Mouse (Mus musculus): ENCODE data around the gene Prpsap1.
A peak's percentile ranks its signal among the peaks of the same experiment; 100 is the strongest.

The Prpsap1 gene

GRCm38 (mm10) chr11:116493795-116494252 lies at the start of gene Prpsap1:
TSS of gene Prpsap1 (minus strand) at chr11:116494202.
- DNase-seq (ENCODE audit: low read depth, low spot score): peak; percentile 88

GRCm38 (mm10) chr11:116543110-116543509 lies 49.1 kb upstream of the Prpsap1 start:
- DNase-seq (ENCODE audit: low read depth, low spot score): peak; percentile 38

- DNase-seq (ENCODE audit: low read depth, low spot score): no peak
These were observed 47.2 kb upstream of the Prpsap1 start for GRCm38 (mm10) chr11:116541183-116541582.

GRCm38 (mm10) chr11:116538142-116538735 lies 44.2 kb upstream of the Prpsap1 start:
- DNase-seq (ENCODE audit: low read depth, low spot score): no peak

GRCm38 (mm10) chr11:116537388-116537787 lies 43.4 kb upstream of the Prpsap1 start:
- no peak for DNase-seq (ENCODE audit: low read depth, low spot score)

- no peak for DNase-seq (ENCODE audit: low read depth, low spot score)
These were observed 42.7 kb upstream of the Prpsap1 start for GRCm38 (mm10) chr11:116536685-116537084.

- DNase-seq (ENCODE audit: low read depth, low spot score): peak; percentile 88
These were observed 40.3 kb upstream of the Prpsap1 start for GRCm38 (mm10) chr11:116534154-116534865.

- DNase-seq (ENCODE audit: low read depth, low spot score): peak; percentile 55
These were observed 39.5 kb upstream of the Prpsap1 start for GRCm38 (mm10) chr11:116533341-116534153.

- peak; percentile 71 for DNase-seq (ENCODE audit: low read depth, low spot score)
These were observed 38.9 kb upstream of the Prpsap1 start for GRCm38 (mm10) chr11:116532810-116533338.

GRCm38 (mm10) chr11:116532262-116532809 lies 38.3 kb upstream of the Prpsap1 start:
- peak; percentile 36 for DNase-seq (ENCODE audit: low read depth, low spot score)

GRCm38 (mm10) chr11:116531371-116532191 lies 37.6 kb upstream of the Prpsap1 start:
- DNase-seq (ENCODE audit: low read depth, low spot score): no peak

- DNase-seq (ENCODE audit: low read depth, low spot score): no peak
These were observed 36.5 kb upstream of the Prpsap1 start, which contains the start of gene Sphk1 for GRCm38 (mm10) chr11:116530187-116531147. TSS of gene Sphk1 (plus strand) at chr11:116530925.

GRCm38 (mm10) chr11:116528636-116529320 lies 34.8 kb upstream of the Prpsap1 start:
- peak; percentile 58 for DNase-seq (ENCODE audit: low read depth, low spot score)

- no peak for DNase-seq (ENCODE audit: low read depth, low spot score)
These were observed 29.7 kb upstream of the Prpsap1 start for GRCm38 (mm10) chr11:116523699-116524189.

- no peak for DNase-seq (ENCODE audit: low read depth, low spot score)
These were observed 29.1 kb upstream of the Prpsap1 start for GRCm38 (mm10) chr11:116522886-116523698.

- no peak for DNase-seq (ENCODE audit: low read depth, low spot score)
These were observed 28.0 kb upstream of the Prpsap1 start for GRCm38 (mm10) chr11:116522046-116522445.

- no peak for DNase-seq (ENCODE audit: low read depth, low spot score)
These were observed 27.1 kb upstream of the Prpsap1 start for GRCm38 (mm10) chr11:116521143-116521542.

GRCm38 (mm10) chr11:116518482-116518881 lies 24.5 kb upstream of the Prpsap1 start:
- DNase-seq (ENCODE audit: low read depth, low spot score): no peak

Measured in ES-CJ7 (cell line).